Mouse (Mus musculus) layer of hippocampus, postnatal 36 days (tissue): ENCODE results near the gene Lipo1. TPM values are rescaled to one million over a fixed set of nuclear protein-coding genes. Genes with fewer than 3 reads are reported as not detected.
"Not testable (repeated sequence)": the region's sequence is repeated elsewhere in the genome, so short reads cannot be mapped to it uniquely, and the experiment has no call there.

Experiments used
- DNase-seq, 2 experiments: peaks; one replicate each; pipeline ENCODE4 v3.0.0; 2022
- total RNA-seq, 2 experiments: library from RNA; stranded (reverse); gene quantifications; 2 replicates each; pipeline ENCODE4 v1.2.3; 2021

The Lipo1 gene
- not detected for total RNA-seq

GRCm38 (mm10) chr19:33787359-33787758, at the start of gene Lipo1:
Lipo1 (minus strand) TSS chr19:33787459.
- not testable (repeated sequence) for DNase-seq

DNA sequence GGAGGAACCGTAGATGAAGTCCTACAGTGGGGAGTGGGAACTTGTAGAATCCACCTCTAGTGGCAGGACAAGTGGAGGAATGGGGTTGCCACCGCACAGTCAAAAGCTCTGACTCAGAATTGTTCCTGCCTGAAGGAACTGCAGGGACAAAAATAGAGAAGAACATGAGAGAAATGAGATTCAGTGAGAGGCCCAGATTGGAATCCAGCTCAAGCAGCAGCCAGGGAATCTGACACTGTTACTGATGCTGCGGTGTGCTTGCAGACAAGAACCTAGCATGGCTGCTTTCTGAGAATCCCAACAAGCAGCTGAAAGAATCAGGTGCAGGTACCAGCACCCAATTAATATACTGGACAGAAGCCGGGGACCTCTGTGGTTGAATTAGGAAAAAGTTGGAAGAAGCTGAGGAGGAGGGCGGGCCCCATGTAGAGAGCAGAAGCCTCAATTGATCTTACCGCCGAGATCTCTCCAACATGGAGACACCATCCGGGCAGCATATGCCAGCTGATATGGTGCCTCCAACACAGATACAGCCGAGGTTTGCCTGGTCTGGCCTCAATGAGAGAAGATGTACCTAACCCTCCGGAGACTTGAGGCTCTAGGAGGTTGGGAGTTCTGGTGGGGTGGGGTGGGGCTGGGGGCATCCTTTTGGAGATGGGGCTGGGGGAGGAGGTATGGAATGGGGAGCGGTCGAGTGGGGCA, 532 bp downstream of the Lipo1 start:
- DNase-seq, result no peak

- DNase-seq, result peak; percentile 0 to 4
Measured at GRCm38 (mm10) chr19:33761287-33762086, 25.8 kb downstream of the Lipo1 start, which contains the start of gene Lipo3. Lipo3 (minus strand) TSS chr19:33761951.

DNA sequence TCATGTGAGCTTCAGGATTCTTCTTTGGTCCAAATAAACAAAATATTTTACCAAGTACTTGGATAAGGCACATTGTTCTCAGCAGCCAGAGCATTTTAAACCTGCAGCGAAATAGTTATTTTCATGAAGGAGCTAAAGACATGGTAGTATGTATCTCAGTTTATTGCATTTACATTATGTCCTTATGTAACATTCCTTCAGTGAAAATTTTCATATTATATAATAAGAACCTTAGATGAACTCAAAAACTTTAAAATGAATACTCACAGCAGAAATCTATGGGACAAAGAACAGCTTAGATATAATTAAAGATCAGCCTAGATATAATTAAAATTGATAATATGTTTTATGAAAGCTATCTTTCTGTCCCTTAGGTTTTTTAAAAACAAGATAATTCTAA, 36.0 kb downstream of the Lipo1 start, which contains the start of gene Lipo2:
TSS of gene Lipo2 (minus strand) at position 101 of the 400 bp plus-strand sequence.
- DNase-seq, result not testable (repeated sequence)

Other genes with a start within 250 kb of the Lipo1 start
- gene Gm8978, start 162.2 kb downstream of the Lipo1 start, total RNA-seq, result not detected
- gene Lipo2, start 36.1 kb downstream of the Lipo1 start, total RNA-seq, result under 1 TPM; 0.17 to 0.23 TPM
- gene Lipo3, start 25.5 kb downstream of the Lipo1 start, total RNA-seq, result 1 to 10 TPM; 4.6 to 4.7 TPM
- gene Lipf, start 173.7 kb upstream of the Lipo1 start, total RNA-seq, result not detected
- gene Lipk, start 220.8 kb upstream of the Lipo1 start, total RNA-seq, result not detected